Comparison of ENCODE assay signal across 18 mouse cellular contexts in the genomic region with DNA sequence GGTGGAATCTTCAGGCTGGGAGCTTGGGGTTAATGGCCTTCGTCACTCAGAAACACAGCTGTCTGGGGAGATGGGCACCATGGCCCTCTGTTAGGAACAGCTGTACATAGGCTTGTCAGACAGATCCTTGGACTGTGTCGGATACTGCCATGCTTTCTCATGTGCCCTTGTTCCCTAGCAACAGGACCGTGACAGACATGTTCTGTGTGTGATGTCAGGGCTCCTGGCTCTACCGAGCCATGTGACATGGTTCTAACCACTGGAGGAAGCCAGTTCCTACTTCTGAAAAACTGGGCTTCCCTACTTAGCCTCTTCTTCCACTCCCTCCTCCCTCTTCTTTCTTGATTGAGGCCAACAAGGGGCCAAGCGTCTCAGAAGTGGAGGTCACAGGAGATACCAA.
DNase-seq lines count a peak whose midpoint lies in the region; ATAC-seq lines count a peak whose summit lies in the region.
"Had no signal": no experiment of that assay in that cellular context is flagged by ENCODE, and none has a peak within 500 bp of the region (broad histone marks: within the 10 kb centered on the region; RNA-seq: fewer than 3 reads in every experiment).

No protein-coding gene starts in this region.

- no peak overlapping the region for H3K9ac ChIP-seq in hindbrain, embryonic 14.5 days
- H3K9ac ChIP-seq in hindbrain, embryonic 16.5 days (ENCODE audit: low read depth, low read length) = no peak overlapping the region
- H3K9ac ChIP-seq: heart, embryonic 13.5 days had no signal

- no peaks in the 10 kb centered on the region for H3K79me2 ChIP-seq in macrophage (ENCODE audit: inconsistent target)

- no peaks in the 10 kb centered on the region for H3K27me3 ChIP-seq in hindbrain, embryonic 14.5 days (ENCODE audit: control insufficient read depth, insufficient read depth, low read length)
- H3K27me3 ChIP-seq in hindbrain, embryonic 16.5 days (replicated peaks; ENCODE audit: control insufficient read depth, insufficient read depth, low read length) = no peaks in the 10 kb centered on the region
- H3K27me3 ChIP-seq in embryonic facial prominence, embryonic 10.5 days (replicated peaks; ENCODE audit: low read depth, poor library complexity, severe bottlenecking) = no peaks in the 10 kb centered on the region
- H3K27me3 ChIP-seq: heart, embryonic 13.5 days had no signal

- ATAC-seq in hindbrain, embryonic 14.5 days (ENCODE audit: low FRiP score) = peak; percentile 49; the same call in 1 of the 2 replicates
- ATAC-seq in hindbrain, embryonic 16.5 days = no peak

- DNase-seq in hindbrain, embryonic 14.5 days (ENCODE audit: low spot score) = no peak
- DNase-seq in R1 (ENCODE audit: low read depth, low spot score) = peak; percentile 32
- DNase-seq in embryonic facial prominence, embryonic 10.5 days (ENCODE audit: low spot score) = no peak
- DNase-seq in Muller cell, postnatal 12 days (ENCODE audit: inconsistent ontology term) = no peak
- no peak for DNase-seq in urinary bladder, postnatal 10 days (ENCODE audit: low spot score)
- DNase-seq: adrenal gland, postnatal 25 days; cerebellum, adult 9-10 months; embryo, embryonic 11 days; gastrocnemius, postnatal 36 days; kidney, adult 8-10 months; lung, adult 2 months; right cerebral cortex, postnatal 25 days; thymus, postnatal 4 days had no signal

- no peaks in the 10 kb centered on the region for H3K36me3 ChIP-seq in hindbrain, embryonic 14.5 days (replicated peaks; ENCODE audit: control insufficient read depth, insufficient read depth)
- H3K36me3 ChIP-seq in hindbrain, embryonic 16.5 days (ENCODE audit: control insufficient read depth, insufficient read depth, low read length) = no peaks in the 10 kb centered on the region
- no peaks in the 10 kb centered on the region for H3K36me3 ChIP-seq in embryonic facial prominence, embryonic 10.5 days (replicated peaks)
- H3K36me3 ChIP-seq in macrophage (ENCODE audit: inconsistent target) = no peaks in the 10 kb centered on the region
- H3K36me3 ChIP-seq: G1E; heart, embryonic 13.5 days had no signal

- no peak overlapping the region for H3K4me2 ChIP-seq in hindbrain, embryonic 14.5 days (replicated peaks)
- no peak overlapping the region for H3K4me2 ChIP-seq in hindbrain, embryonic 16.5 days (ENCODE audit: low read length)
- H3K4me2 ChIP-seq: heart, embryonic 13.5 days had no signal

- H3K27ac ChIP-seq in hindbrain, embryonic 14.5 days = no peak overlapping the region
- H3K27ac ChIP-seq in hindbrain, embryonic 16.5 days (ENCODE audit: low read depth, low read length) = no peak overlapping the region
- H3K27ac ChIP-seq in embryonic facial prominence, embryonic 10.5 days (replicated peaks) = peak overlapping the region; percentile 31
- H3K27ac ChIP-seq in macrophage = peak overlapping the region; percentile 43
- H3K27ac ChIP-seq: heart, embryonic 13.5 days had no signal

- WGBS in hindbrain, embryonic 14.5 days = 63% methylated on average over 5 of the region's 5 CpGs
- WGBS in hindbrain, embryonic 16.5 days = 57% methylated on average over 5 of the region's 5 CpGs
- 84% methylated on average over 5 of the region's 5 CpGs for WGBS in embryonic facial prominence, embryonic 10.5 days
- 39% methylated on average over 4 of the region's 5 CpGs for WGBS in macrophage (ENCODE audit: missing documents)

- H3K4me1 ChIP-seq in hindbrain, embryonic 14.5 days (replicated peaks; ENCODE audit: control insufficient read depth, insufficient read depth, low read length) = peaks cover 9% of the 10 kb centered on the region
- H3K4me1 ChIP-seq in hindbrain, embryonic 16.5 days (ENCODE audit: control insufficient read depth, insufficient read depth, low read depth, low read length) = peaks cover 5% of the 10 kb centered on the region
- H3K4me1 ChIP-seq in embryonic facial prominence, embryonic 10.5 days = peaks cover 73% of the 10 kb centered on the region

- no peak overlapping the region for H3K4me3 ChIP-seq in hindbrain, embryonic 14.5 days (replicated peaks; ENCODE audit: low read length)
- no peak overlapping the region for H3K4me3 ChIP-seq in hindbrain, embryonic 16.5 days (ENCODE audit: low read length)
- no peak overlapping the region for H3K4me3 ChIP-seq in embryonic facial prominence, embryonic 10.5 days
- H3K4me3 ChIP-seq in macrophage (ENCODE audit: inconsistent target) = no peak overlapping the region
- H3K4me3 ChIP-seq: erythroblast, embryonic 14.5 days; heart, embryonic 13.5 days had no signal

- H3K9me3 ChIP-seq in hindbrain, embryonic 14.5 days (ENCODE audit: control insufficient read depth, low read length) = no peaks in the 10 kb centered on the region
- H3K9me3 ChIP-seq in hindbrain, embryonic 16.5 days (ENCODE audit: control insufficient read depth, low read length) = no peaks in the 10 kb centered on the region
- no peaks in the 10 kb centered on the region for H3K9me3 ChIP-seq in embryonic facial prominence, embryonic 10.5 days
- H3K9me3 ChIP-seq: heart, embryonic 13.5 days had no signal

Comparison
In these comparisons a context has a peak if more than half of its experiments do, and no peak if none do; other contexts are left out.
1. H3K27ac ChIP-seq: peak in embryonic facial prominence, embryonic 10.5 days (single experiment) and macrophage (single experiment); none in hindbrain, embryonic 14.5 days (single experiment) and hindbrain, embryonic 16.5 days (single experiment).